Mouse (Mus musculus) midbrain, postnatal 0 days (tissue): ENCODE measurements at regions not wholly inside any gene's neighbourhood (a gene's known extent, or its start where the extent isn't known, plus 50 kb on each side); places are given as distances from the start of the nearest gene placed in this dataset.
A peak's percentile ranks its signal among the peaks of the same experiment; 100 is the strongest.

ENCODE experiments used
- ATAC-seq: fragments of 200-750 bp; cut with Nextera tagmentation; 2 replicates; pipeline ENCODE4 v1.8.0; 2017; ENCODE audit warnings: moderate number of reproducible peaks, mild to moderate bottlenecking, moderate TSS enrichment, moderate library complexity; ENCODE audit not compliant: low FRiP score
- DNase-seq: peaks from one replicate; pipeline ENCODE4 v3.0.0-alpha.2; 2015; ENCODE audit warnings: low spot score
- H3K27ac ChIP-seq: fragments of 300-500 bp; sonication (generic); 2 replicates; pipeline ENCODE4 v1.5.1; 2014; ENCODE audit warnings: low read depth, mild to moderate bottlenecking, low read length, mixed read lengths
- H3K27me3 ChIP-seq: fragments of 300-500 bp; sonication (generic); 2 replicates; pipeline ENCODE4 v1.6.1; 2014; ENCODE audit warnings: low read length, control low read depth, mixed read lengths; ENCODE audit not compliant: insufficient read depth
- H3K36me3 ChIP-seq: fragments of 300-500 bp; sonication (generic); 2 replicates; pipeline ENCODE4 v1.6.1; 2014; ENCODE audit warnings: low read length, control low read depth, mixed read lengths; ENCODE audit not compliant: insufficient read depth
- H3K4me1 ChIP-seq: fragments of 300-500 bp; sonication (generic); 2 replicates; pipeline ENCODE4 v1.6.1; 2014; ENCODE audit warnings: mild to moderate bottlenecking, control low read depth, antibody characterized with exemption, low read length, mixed read lengths; ENCODE audit not compliant: insufficient read depth
- H3K4me2 ChIP-seq: fragments of 300-500 bp; sonication (generic); 2 replicates; pipeline ENCODE4 v1.6.1; 2014; ENCODE audit warnings: low read depth, mild to moderate bottlenecking, low read length, mixed read lengths; ENCODE audit not compliant: poor library complexity, severe bottlenecking
- H3K4me3 ChIP-seq: fragments of 300-500 bp; sonication (generic); 2 replicates; pipeline ENCODE4 v1.5.1; 2014; ENCODE audit warnings: low read depth, mild to moderate bottlenecking, low read length, moderate library complexity
- H3K9ac ChIP-seq: fragments of 300-500 bp; sonication (generic); replicated peaks from 2 replicates; pipeline ENCODE4 v1.6.1; 2014; ENCODE audit warnings: mild to moderate bottlenecking, low read length, moderate library complexity, mixed read lengths; ENCODE audit not compliant: poor library complexity, severe bottlenecking
- H3K9me3 ChIP-seq: fragments of 300-500 bp; sonication (generic); 2 replicates; pipeline ENCODE4 v1.6.1; 2016; ENCODE audit warnings: low read length, control low read depth
- CTCF ChIP-seq: IDR thresholded peaks from 2 replicates; pipeline ENCODE4 v1.5.1; 2016; ENCODE audit warnings: antibody characterized with exemption, mild to moderate bottlenecking
- WGBS: fragments of 180-500 bp; shearing (Covaris S2); extraction: QIAGEN DNeasy Blood & Tissue Kit; methylation state at CpG from one replicate; pipeline ENCODE4 v1.1.7; 2014; 5-methylcytosine and 5-hydroxymethylcytosine counted together

DNA sequence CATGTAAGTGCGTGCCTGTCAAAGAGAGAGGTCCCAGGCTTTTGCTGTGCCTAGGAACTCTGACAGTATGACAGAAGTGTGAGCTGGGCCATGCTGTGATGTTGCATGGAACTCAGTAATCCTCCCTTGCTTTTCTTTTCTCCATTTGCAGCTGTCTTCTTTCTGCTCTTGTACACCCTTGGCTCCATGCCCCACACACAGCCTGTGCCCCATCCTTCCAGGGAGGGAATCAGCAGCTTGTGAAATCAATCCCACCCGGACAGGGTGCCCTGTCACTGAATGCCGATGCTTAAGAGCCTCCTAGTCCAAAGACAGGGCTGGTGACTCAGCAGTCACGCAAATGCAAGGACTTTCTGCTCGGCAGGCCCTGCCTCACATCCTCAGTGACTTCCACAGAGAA, 72.4 kb downstream of the Nog start:
- H3K9ac ChIP-seq: no peak overlapping the region
- TF ChIP-seq CTCF: no peak
- H3K27me3 ChIP-seq: no peaks in the 10 kb centered on the region
- no peaks in the 10 kb centered on the region for H3K9me3 ChIP-seq
- H3K4me1 ChIP-seq: no peaks in the 10 kb centered on the region
- no peak overlapping the region for H3K4me3 ChIP-seq
- H3K36me3 ChIP-seq: no peaks in the 10 kb centered on the region
- DNase-seq (peak; percentile 3), ATAC-seq (no peak)
- H3K27ac ChIP-seq: no peak overlapping the region
- H3K4me2 ChIP-seq: no peak overlapping the region
- 54% methylated on average over 5 of the region's 5 CpGs for WGBS

DNA sequence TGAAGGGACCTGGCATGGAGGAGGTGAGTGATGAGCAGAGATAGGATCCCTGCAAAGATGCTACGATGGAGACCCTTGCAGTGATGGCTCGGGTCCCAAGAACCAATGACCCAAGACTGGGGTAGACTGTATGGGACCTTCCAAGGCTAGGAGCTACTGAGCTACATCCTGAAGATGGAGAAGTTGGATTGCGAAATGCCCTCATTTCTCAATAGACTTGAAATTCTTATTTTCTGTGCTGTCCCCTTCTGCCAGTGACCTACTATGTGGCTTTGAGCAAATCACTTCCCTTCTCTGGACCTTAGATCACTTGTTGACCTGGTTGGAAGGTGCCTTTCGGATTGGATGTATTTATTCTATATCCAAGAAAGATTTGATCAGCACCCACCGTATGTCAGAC, 88.9 kb downstream of the Nog start:
- H3K4me2 ChIP-seq: no peak overlapping the region
- ATAC-seq: no peak
- no peak for TF ChIP-seq CTCF
- H3K9ac ChIP-seq: no peak overlapping the region
- DNase-seq: no peak
- H3K4me1 ChIP-seq: no peaks in the 10 kb centered on the region
- no peaks in the 10 kb centered on the region for H3K36me3 ChIP-seq
- H3K4me3 ChIP-seq: no peak overlapping the region
- H3K9me3 ChIP-seq: no peaks in the 10 kb centered on the region
- no peaks in the 10 kb centered on the region for H3K27me3 ChIP-seq
- H3K27ac ChIP-seq: no peak overlapping the region
- WGBS: 92% methylated on average over 5 of the region's 5 CpGs

DNA sequence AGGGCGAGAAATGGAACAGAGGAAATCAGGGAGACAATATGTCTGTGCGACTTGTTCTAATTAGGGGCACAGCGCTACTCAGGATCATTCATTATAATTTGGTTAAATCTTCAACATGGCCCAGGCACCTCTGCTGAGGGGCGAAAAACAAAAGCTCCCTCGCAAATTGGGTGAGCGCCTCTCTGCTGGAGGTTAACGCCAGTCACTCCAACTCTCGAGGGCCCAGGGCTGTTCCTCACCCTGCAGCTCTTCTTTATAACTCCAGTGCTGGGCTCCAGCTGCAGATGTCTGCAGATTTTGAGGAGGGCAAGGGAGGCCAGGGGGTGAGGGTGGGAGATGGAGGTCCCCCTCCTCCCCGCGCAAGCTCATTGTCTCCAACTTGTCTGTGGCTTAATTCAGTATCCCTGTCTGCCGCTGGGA, 92.6 kb downstream of the Nog start:
- no peak for DNase-seq
- Histone ChIP-seq H3K36me3 (no peaks in the 10 kb centered on the region), H3K27ac (no peak overlapping the region), H3K27me3 (no peaks in the 10 kb centered on the region), H3K4me3 (no peak overlapping the region), H3K4me2 (no peak overlapping the region), H3K4me1 (no peaks in the 10 kb centered on the region), H3K9ac (no peak overlapping the region), H3K9me3 (no peaks in the 10 kb centered on the region)
- no peak; the same call in 1 of the 2 replicates for TF ChIP-seq CTCF
- ATAC-seq: no peak
- WGBS: 22% methylated on average over 11 of the region's 11 CpGs

DNA sequence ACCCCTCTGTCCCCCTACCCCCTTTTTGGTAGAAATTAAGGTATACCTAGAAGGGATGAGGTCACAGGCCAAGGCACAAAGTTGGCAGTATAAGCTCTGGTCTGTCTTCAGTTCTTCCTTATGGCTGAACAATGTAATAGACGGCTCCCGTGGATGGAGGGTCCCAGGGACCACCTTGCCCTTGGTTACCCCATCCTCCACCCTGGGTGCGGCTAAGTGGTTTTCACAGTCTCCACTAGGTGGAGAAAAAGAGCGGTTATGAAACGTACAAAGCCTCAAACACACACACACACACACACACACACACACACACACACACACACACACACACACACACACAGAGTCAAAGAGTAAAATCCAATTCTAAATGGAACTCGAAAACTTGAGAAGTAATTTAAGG, 93.1 kb downstream of the Nog start:
- Histone ChIP-seq H3K4me1 (no peaks in the 10 kb centered on the region), H3K9me3 (no peaks in the 10 kb centered on the region), H3K4me3 (no peak overlapping the region), H3K27ac (no peak overlapping the region), H3K27me3 (no peaks in the 10 kb centered on the region), H3K36me3 (no peaks in the 10 kb centered on the region), H3K9ac (no peak overlapping the region), H3K4me2 (no peak overlapping the region)
- DNase-seq (peak; percentile 36), ATAC-seq (no peak)
- 46% methylated on average over 6 of the region's 6 CpGs for WGBS
- TF ChIP-seq CTCF: peak; percentile 63

DNA sequence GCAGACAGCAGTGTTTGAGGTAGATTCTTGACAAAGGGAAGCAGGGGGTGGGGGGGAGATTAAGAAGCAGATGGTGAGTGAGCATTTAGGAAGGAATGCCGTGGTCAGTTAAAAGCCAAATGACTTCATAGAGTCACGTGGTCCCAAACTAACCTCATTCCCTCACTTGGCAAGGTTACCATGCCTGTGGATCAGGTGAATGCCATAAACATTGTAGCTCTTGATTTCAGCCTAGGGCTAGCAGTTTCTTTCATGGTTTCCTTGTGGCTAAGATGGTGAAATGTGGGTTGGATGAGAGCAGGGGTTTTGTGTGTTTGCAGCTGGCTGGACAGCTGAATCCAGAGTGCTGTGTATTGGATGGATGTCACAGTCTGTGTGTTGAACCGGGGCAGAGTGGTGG, 95.3 kb downstream of the Nog start:
- Histone ChIP-seq H3K9ac (no peak overlapping the region), H3K36me3 (no peaks in the 10 kb centered on the region), H3K4me3 (no peak overlapping the region), H3K27me3 (no peaks in the 10 kb centered on the region), H3K4me2 (no peak overlapping the region), H3K27ac (no peak overlapping the region), H3K4me1 (no peaks in the 10 kb centered on the region), H3K9me3 (no peaks in the 10 kb centered on the region)
- 26% methylated on average over 3 of the region's 3 CpGs for WGBS
- ATAC-seq: no peak
- no peak for TF ChIP-seq CTCF
- no peak for DNase-seq

DNA sequence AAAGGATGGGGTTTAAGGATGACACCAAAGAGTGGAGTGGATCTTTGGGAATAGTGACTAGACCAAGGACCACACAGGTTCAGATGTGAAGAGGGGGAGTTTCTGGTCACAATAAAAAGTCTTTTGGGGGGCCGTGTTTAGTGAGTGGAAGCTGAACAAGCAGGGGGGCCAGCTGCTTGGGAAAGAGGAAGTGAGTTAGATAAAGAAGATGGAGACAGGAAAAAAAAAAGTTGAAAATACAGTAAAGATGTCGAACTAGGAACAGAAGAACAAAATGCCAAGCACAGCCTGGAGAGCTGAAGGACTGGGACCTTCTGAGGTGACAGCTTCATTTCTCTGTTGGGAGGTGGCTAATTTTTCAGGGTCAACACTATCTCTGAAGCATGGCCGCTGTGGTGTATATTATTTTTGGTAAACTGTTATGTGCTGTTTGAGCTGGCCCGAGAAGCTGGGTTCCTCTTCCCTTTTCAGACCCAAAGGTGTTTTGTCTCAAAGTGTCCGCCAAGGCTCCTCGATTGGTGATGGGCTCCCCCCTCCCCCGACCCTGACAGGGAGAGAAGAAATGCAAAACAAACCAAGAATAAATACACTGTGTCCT, 97.1 kb downstream of the Nog start:
- Histone ChIP-seq H3K4me3 (no peak overlapping the region), H3K9me3 (no peaks in the 10 kb centered on the region), H3K27ac (no peak overlapping the region), H3K4me2 (no peak overlapping the region), H3K27me3 (no peaks in the 10 kb centered on the region), H3K9ac (no peak overlapping the region), H3K4me1 (no peaks in the 10 kb centered on the region), H3K36me3 (no peaks in the 10 kb centered on the region)
- ATAC-seq: no peak
- WGBS: 67% methylated on average over 7 of the region's 7 CpGs
- TF ChIP-seq CTCF: no peak
- no peak for DNase-seq
